Mouse (Mus musculus) liver, adult 2 months (tissue): ENCODE results near the gene Cmklr1. TPM values are rescaled to one million over a fixed set of nuclear protein-coding genes. Genes with fewer than 3 reads are reported as not detected.

ENCODE experiments used
- DNase-seq: peaks from one replicate; pipeline ENCODE4 v3.0.0-alpha.2; 2011; ENCODE audit warnings: low read depth, low spot score; ENCODE audit errors: extremely low read depth
- H3K27ac ChIP-seq: fragments of 200-500 bp; replicated peaks from 2 replicates; pipeline ENCODE4 v1.5.1; 2012; ENCODE audit warnings: low read depth, mild to moderate bottlenecking, control low read depth, inconsistent platforms, low read length; ENCODE audit not compliant: insufficient read depth
- H3K27me3 ChIP-seq: fragments of 200-500 bp; 2 replicates; pipeline ENCODE4 v1.6.1; 2012; ENCODE audit warnings: mild to moderate bottlenecking, moderate library complexity, low read length, inconsistent platforms; ENCODE audit not compliant: control insufficient read depth, insufficient read depth
- H3K36me3 ChIP-seq: fragments of 200-500 bp; 2 replicates; pipeline ENCODE4 v1.6.1; 2012; ENCODE audit warnings: low read length, inconsistent platforms; ENCODE audit not compliant: control insufficient read depth, insufficient read depth
- H3K4me1 ChIP-seq: fragments of 200-500 bp; 2 replicates; pipeline ENCODE4 v1.6.1; 2011; ENCODE audit warnings: low read length; ENCODE audit not compliant: control insufficient read depth, insufficient read depth
- H3K4me3 ChIP-seq: fragments of 200-500 bp; 2 replicates; pipeline ENCODE4 v1.5.1; 2011; ENCODE audit warnings: low read depth, mild to moderate bottlenecking, control low read depth, low read length, moderate library complexity; ENCODE audit not compliant: insufficient read depth
- H3K79me2 ChIP-seq: fragments of 200-500 bp; 2 replicates; pipeline ENCODE4 v1.6.1; 2012; ENCODE audit warnings: inconsistent platforms, mild to moderate bottlenecking, low read length, moderate library complexity; ENCODE audit not compliant: control insufficient read depth, insufficient read depth
- H3K9ac ChIP-seq: fragments of 200-500 bp; 2 replicates; pipeline ENCODE4 v1.6.1; 2012; ENCODE audit warnings: low read depth, mild to moderate bottlenecking, control low read depth, inconsistent platforms, low read length
- CTCF ChIP-seq: fragments of 200-500 bp; IDR thresholded peaks from 2 replicates; pipeline ENCODE4 v1.5.1; 2011; ENCODE audit warnings: low read depth, low read length, control low read depth
- POLR2A ChIP-seq: fragments of 200-500 bp; IDR thresholded peaks from 2 replicates; pipeline ENCODE4 v1.6.1; 2011; ENCODE audit warnings: low read length, control low read depth; ENCODE audit not compliant: insufficient read depth; ENCODE audit errors: extremely low read depth
- WGBS: fragments of 180-500 bp; shearing (Covaris S2); methylation state at CpG from one replicate; pipeline ENCODE4 v1.1.7; 2018; 5-methylcytosine and 5-hydroxymethylcytosine counted together
- polyA plus RNA-seq: library from polyadenylated mRNA; depleted of rRNA; stranded (reverse); fragments of >200 nt; gene quantifications from 2 replicates; pipeline ENCODE4 v1.2.3, GENCODE M21; 2012
- total RNA-seq: library from RNA; depleted of rRNA; stranded (reverse); fragments of >200 nt; gene quantifications from 2 replicates; pipeline ENCODE4 v1.2.3, GENCODE M21; 2014

Gene Cmklr1
- total and polyA plus RNA-seq, 2 experiments: 1.8 to 4.6 TPM

GRCm38 (mm10) chr5:113579128-113579527, 71.1 kb downstream of the Cmklr1 start:
- Histone ChIP-seq H3K79me2 (no peaks in the 10 kb centered on the region), H3K36me3 (no peaks in the 10 kb centered on the region), H3K27ac (no peak overlapping the region), H3K27me3 (no peaks in the 10 kb centered on the region), H3K9ac (no peak overlapping the region), H3K4me3 (no peak overlapping the region), H3K4me1 (no peaks in the 10 kb centered on the region)
- TF ChIP-seq CTCF: no peak
- no peak for TF ChIP-seq POLR2A
- WGBS: 74% methylated on average over 4 of the region's 4 CpGs
- no peak for DNase-seq

DNA sequence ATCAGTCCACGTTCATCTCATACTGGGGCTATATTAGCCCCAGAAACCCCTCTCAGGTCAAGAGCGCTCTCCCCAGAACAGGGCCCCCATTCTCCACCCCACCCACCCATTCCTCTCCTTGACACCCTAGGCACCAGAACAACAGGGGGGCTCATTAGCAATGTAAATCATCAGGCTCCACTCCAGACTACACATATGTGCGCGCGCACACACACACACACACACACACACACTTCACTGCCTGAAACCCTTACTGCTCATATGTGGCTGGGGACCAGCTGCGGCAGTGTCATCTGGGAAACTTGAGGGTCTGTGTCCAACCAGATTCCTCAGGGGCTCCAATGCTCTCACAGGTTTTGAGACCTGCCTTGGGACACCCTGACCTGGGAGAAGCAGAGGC, 71.8 kb downstream of the Cmklr1 start:
- Histone ChIP-seq H3K4me3 (no peak overlapping the region), H3K4me1 (no peaks in the 10 kb centered on the region), H3K79me2 (no peaks in the 10 kb centered on the region), H3K27me3 (no peaks in the 10 kb centered on the region), H3K27ac (no peak overlapping the region), H3K9ac (no peak overlapping the region), H3K36me3 (no peaks in the 10 kb centered on the region)
- no peak for DNase-seq
- TF ChIP-seq POLR2A: no peak
- TF ChIP-seq CTCF: no peak
- 91% methylated on average over 6 of the region's 6 CpGs for WGBS

GRCm38 (mm10) chr5:113577555-113577954, 72.7 kb downstream of the Cmklr1 start:
- WGBS: 72% methylated on average over 7 of the region's 7 CpGs
- H3K4me1 ChIP-seq: no peaks in the 10 kb centered on the region
- no peaks in the 10 kb centered on the region for H3K36me3 ChIP-seq
- no peaks in the 10 kb centered on the region for H3K79me2 ChIP-seq
- DNase-seq: no peak
- no peak for TF ChIP-seq POLR2A
- TF ChIP-seq CTCF: no peak
- H3K27me3 ChIP-seq: no peaks in the 10 kb centered on the region
- no peak overlapping the region for H3K4me3 ChIP-seq
- no peak overlapping the region for H3K27ac ChIP-seq
- H3K9ac ChIP-seq: no peak overlapping the region

GRCm38 (mm10) chr5:113570056-113570717, 80.0 kb downstream of the Cmklr1 start:
- Histone ChIP-seq H3K27me3 (no peaks in the 10 kb centered on the region), H3K4me3 (no peak overlapping the region), H3K9ac (no peak overlapping the region), H3K27ac (no peak overlapping the region), H3K79me2 (no peaks in the 10 kb centered on the region), H3K4me1 (no peaks in the 10 kb centered on the region), H3K36me3 (no peaks in the 10 kb centered on the region)
- DNase-seq: no peak
- 49% methylated on average over 7 of the region's 7 CpGs for WGBS
- no peak for TF ChIP-seq CTCF
- no peak for TF ChIP-seq POLR2A

DNA sequence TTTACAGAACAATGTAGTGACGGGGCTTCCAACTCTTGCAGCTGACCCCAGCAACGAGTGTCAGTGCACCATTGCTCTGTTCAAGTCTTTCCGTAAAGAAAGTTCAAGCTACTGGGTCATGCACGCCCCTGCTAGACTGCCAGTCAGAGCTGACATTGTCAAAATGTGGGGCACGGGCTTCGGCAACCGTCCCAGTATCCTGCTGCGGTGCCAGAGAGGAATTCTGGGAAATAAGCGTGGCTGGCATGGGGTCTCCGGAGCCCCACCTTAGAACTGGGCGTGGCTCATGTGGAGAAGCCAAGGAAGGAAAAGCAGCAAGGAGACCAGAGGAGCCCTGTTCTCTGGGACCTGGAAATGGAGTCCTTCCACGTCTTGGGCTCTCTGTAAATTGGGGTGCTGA, 84.4 kb downstream of the Cmklr1 start:
- Histone ChIP-seq H3K27me3 (no peaks in the 10 kb centered on the region), H3K4me3 (no peak overlapping the region), H3K4me1 (no peaks in the 10 kb centered on the region), H3K27ac (no peak overlapping the region), H3K36me3 (no peaks in the 10 kb centered on the region), H3K79me2 (no peaks in the 10 kb centered on the region), H3K9ac (no peak overlapping the region)
- DNase-seq: no peak
- no peak for TF ChIP-seq CTCF
- no peak for TF ChIP-seq POLR2A
- WGBS: 69% methylated on average over 12 of the region's 12 CpGs

GRCm38 (mm10) chr5:113565101-113565854, 84.9 kb downstream of the Cmklr1 start:
- Histone ChIP-seq H3K4me3 (no peak overlapping the region), H3K27ac (no peak overlapping the region), H3K79me2 (no peaks in the 10 kb centered on the region), H3K27me3 (no peaks in the 10 kb centered on the region), H3K9ac (no peak overlapping the region), H3K4me1 (no peaks in the 10 kb centered on the region), H3K36me3 (no peaks in the 10 kb centered on the region)
- 75% methylated on average over 10 of the region's 10 CpGs for WGBS
- TF ChIP-seq CTCF (no peak), POLR2A (no peak)
- DNase-seq: no peak
